Mouse (Mus musculus): ENCODE results near the gene Fam234b.

Fam234b gene

DNA sequence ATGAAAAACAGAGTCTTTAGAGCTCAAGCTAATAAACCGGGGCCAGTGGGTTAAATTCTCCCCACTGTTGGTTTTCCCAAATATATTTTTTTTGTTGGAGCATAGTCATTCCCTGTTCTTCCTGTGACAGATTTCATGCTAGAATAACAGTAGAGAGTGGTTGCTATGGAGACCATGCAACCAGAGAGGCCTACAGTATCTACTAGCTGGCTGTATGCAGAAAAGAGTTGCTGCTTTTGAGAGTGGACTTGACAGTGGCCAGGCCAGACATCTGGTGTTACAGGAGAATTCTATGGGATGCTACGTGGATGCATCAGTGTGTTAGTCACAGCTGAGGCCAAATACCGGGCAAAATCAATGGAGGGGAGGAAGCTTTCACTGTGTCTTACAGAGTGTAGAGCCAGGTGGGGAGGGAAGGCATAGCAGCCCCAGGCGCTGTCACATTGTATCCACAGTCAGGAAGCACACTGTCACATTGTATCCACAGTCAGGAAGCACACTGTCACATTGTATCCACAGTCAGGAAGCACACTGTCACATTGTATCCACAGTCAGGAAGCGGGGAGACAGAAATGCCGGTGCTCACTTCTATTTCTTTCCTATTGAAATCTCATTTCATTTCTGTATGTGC lies 26.1 kb downstream of the Fam234b start:
- in situ Hi-C loops (cut with MboI, MseI): no loop called here

DNA sequence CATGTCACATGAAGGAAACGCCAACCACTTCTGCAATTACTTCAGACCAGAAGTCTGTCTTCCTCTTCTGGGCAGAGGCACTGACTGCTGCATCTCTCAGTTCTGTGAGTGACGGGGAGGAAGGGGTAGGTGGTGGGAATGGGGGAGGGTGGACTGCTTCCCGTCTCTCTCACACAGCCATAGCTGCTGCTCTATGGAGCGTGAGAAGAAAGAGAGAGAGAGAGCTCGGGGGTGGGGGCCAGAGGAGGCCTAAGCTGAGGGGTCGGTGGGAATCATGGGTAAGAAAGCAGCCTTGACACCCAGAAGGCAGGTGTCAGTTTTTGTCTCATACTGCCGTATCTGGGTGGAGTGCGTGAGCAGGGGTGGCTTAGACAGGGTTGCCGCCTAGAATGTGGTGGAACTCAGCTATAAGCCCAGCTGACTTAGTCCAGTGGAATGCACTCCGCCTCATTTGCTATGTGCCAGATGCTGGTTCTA lies 30.7 kb downstream of the Fam234b start:
- in situ Hi-C loops (cut with MboI, MseI): no loop called here

DNA sequence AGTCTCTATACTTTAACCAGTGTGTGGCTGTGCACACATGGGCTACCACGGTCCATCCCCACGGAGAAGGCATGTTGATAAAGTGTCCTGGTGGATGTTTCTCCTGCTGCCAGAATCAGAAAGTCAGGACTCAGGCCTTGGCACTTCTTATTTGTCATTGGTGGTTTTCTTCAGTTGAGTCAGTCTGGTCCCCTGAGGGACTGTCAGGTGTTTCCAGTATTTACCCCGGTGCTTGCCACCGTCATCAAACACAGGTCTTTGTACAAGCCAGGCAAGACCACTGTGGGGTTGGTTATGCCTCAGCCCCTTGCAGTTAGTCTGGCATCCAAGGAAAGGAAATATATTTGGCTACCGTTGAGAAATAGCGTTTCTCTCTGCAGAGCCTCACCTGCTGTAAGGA lies 32.8 kb downstream of the Fam234b start:
- in situ Hi-C loops (cut with MboI, MseI): loop anchor here in 1 of 2 experiments (10.0 kb wide), 1 partner anchor 1564 kb away; no protein-coding TSS in a partner anchor

DNA sequence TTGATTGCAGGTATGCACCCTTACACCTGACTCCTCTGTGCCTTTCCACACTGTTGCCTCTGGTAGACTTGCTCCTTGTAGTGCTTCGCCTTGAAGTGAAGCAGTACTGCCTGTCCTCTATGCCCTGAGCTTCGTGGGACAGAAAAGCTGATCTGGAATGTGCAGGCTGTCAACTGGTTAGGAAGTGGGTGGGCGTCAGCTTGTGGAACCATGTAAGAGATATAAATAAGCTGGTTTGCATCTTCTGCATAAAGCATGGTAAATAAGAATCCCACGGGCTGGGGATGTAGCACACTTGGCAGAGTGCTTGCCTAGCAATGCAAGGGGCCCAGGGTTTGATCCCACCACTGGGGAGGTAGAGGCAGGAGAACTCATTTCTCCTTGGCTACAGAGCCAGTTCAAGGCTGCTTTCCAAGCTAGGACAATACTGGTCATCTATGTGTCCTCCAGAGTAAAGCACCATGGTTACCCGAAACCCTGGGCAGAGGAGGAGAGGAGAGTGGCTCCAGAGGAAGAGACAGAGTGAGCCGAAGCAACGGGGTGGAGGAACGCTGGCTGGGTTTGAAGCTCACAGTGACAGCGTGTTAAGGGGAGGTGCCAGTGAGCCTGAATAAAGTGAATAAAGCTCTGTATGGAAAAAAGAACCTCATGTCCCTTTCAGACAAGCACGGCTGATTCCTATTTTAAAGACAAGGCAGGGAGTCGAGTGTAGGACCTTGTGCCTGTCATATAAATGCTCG lies 34.8 kb downstream of the Fam234b start:
- in situ Hi-C loops (cut with MboI, MseI): loop anchor here in 1 of 2 experiments (10.0 kb wide), 1 partner anchor 1562 kb away; no protein-coding TSS in a partner anchor

DNA sequence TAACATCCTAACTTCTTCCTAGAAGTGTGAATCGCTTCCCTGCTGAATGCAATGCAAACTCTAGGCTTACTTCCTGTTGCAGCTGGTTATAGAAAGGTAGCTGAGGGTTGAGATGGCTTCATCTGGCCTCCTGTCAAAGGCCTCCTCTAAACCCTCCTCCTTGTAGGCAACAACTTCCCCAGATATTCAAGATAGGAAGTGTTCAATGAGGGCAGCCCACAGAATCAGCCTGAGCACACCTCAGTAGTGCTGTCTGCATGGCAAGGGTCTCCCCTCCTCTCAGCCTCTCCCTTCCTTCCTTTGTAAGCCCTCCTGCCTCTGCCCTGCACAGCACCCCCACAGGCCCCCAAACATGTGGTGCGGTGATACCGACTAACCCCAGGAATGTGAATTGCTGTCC lies 38.0 kb downstream of the Fam234b start:
- in situ Hi-C loops (cut with MboI, MseI): loop anchor here (5.0 to 10.0 kb wide), 2 partner anchors 83 to 1559 kb away; no protein-coding TSS in a partner anchor

DNA sequence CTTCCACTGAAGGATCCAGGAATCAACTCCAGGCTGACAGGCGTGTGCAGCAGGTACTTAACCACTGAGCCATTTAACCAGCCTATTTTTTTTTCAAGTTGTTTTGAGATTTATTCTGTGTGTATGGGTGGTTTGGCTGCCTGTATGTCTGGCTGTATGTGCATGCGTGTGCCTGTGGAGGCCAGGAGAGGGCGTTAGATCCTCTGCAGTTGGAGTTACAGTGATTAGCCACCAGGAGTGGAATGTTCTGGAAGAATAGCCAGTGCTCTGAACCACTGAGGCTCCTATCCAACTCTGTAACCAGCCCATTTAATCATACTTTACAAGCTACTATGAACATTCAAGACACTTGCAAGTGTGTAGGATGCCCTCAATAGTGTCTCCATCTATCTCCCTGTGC lies 38.8 kb downstream of the Fam234b start:
- in situ Hi-C loops (cut with MboI, MseI): loop anchor here (5.0 to 10.0 kb wide), 2 partner anchors 84 to 1558 kb away; no protein-coding TSS in a partner anchor

DNA sequence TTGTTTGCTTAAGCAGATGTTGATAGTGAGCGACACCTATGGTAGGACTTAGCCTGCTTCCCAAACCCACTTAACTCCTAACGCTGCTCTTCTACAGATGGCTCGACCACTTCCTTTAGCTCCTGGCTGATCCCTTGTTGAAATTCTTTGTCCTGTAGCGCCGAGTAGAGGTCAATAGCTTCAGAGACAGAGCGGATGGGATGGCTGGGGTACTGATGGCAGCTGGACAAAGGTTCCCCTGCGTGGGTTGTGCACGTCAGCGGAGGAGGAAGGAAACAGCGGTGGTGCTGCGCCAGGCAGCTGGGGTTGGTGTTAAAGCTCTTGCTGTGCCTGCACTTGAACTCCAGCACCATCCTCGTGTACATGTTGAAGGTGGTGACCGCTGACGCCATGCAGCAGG lies 39.5 kb downstream of the Fam234b start:
- in situ Hi-C loops (cut with MboI, MseI): loop anchor here (5.0 to 10.0 kb wide), 2 partner anchors 85 to 1557 kb away; no protein-coding TSS in a partner anchor

DNA sequence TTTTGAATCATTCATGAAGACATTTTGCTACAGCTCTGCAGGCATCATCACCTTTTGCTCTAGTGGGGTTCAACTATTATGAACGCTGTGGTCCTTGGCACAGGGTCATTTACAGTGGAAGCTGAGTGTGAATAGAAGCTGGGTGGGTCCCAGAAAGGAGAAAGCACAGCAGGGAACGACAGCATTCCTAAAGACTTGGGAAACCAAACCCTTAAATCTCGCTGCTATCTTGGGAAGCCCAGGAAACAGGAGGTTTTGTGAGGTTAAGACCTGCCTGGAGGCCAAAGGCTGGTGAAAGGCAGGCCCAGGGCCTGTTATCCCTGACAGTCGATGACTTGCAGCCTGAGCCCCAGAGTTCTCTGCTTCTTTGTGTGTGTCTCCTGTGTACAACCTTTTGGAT lies 40.4 kb downstream of the Fam234b start:
- in situ Hi-C loops (cut with MboI, MseI): loop anchor here (5.0 to 10.0 kb wide), 2 partner anchors 86 to 1557 kb away; no protein-coding TSS in a partner anchor

DNA sequence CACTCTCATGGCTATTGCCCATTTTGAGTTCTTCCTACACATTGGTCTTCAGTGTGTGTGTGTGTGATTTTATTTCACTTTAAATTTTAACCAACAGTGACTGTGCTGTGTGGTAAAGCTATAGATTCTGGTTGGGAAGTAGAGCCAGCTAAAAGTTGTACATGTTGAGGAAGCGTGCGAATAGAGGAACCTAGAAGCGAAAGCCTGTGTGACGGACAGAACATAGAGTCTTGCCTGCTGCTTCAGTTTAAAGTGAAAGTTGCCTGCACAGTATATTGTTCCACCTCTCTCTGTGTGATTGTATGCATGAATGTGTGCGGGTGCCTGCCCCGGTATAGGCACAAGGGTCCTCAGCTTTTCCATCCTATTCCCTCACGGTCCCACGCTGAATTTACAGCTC lies 42.6 kb downstream of the Fam234b start:
- in situ Hi-C loops (cut with MboI, MseI): no loop called here

DNA sequence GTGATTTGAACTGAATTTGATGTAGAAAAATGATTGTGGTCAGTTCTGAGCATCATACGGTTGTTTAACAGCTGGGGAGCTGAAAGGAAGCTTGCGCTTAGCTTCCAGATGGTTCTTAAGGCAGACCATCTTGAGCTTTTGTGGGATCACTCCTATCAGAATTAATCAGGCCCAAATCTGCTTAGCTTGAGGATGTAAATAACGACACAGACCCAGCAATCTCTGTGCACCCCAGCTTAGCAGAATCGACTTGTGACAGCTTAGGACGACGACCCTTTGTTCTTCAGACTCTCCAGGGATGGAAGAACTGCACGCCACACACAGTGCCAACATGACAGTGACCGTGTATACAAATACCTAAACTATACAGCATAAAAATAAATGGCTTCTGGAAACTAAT lies 47.8 kb downstream of the Fam234b start:
- in situ Hi-C loops (cut with MboI, MseI): loop anchor here (5.0 kb wide), 3 partner anchors 93 to 582 kb away; no protein-coding TSS in a partner anchor

DNA sequence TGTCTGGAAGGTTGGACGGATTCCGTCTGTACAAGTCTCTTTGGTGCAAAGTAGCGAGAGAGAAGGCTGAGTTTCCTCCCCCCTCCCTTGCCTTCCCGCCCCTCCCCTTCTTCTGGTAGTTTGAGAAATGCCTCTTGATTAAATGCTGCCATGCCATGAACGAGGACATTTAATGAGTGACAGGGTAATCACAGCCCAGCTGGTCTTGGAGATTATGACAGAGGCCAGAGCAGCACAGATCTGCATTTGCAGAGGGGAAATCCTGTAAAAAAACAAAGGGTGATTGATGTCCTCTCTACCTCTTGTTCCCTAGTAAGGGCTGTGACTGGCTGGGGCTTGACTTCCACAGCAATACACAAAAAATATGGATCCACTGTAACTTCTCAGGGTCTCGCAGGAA lies 50.1 kb downstream of the Fam234b start:
- in situ Hi-C loops (cut with MboI, MseI): loop anchor here (5.0 kb wide), 3 partner anchors 96 to 579 kb away; no protein-coding TSS in a partner anchor

DNA sequence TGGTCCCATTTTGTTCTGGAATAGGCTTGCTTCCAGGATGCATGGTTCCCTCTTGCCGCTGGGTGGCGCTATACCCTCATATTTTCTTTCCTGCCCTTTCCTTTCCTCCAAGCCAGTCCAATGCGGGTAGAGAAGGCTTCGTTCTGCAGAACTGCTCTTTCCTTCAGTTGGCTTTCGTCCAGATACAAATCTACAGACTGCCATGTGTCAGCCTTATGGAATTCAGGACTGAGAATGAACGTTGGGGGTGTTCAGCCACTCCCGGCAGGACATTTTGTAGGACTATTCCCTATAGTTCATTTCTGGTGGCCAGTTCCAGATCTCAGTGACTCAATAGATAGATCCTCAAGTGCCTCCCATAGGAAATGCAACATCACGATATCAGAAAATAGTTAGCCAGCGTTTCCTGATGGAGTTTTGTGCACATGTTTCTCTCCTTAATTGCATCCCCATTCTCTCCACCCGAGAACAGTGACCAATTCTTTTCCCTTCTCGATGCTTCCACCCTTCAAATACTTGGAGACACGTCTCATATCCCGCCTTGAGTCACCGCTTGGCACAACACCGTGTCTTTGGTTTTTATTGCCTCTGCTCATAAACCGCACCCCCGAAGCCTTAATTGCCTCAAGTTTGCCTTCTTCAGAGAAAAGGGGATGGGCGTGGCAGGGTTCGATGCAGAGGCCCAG lies 52.2 kb downstream of the Fam234b start:
- in situ Hi-C loops (cut with MboI, MseI): loop anchor here (5.0 kb wide), 3 partner anchors 98 to 577 kb away; no protein-coding TSS in a partner anchor

DNA sequence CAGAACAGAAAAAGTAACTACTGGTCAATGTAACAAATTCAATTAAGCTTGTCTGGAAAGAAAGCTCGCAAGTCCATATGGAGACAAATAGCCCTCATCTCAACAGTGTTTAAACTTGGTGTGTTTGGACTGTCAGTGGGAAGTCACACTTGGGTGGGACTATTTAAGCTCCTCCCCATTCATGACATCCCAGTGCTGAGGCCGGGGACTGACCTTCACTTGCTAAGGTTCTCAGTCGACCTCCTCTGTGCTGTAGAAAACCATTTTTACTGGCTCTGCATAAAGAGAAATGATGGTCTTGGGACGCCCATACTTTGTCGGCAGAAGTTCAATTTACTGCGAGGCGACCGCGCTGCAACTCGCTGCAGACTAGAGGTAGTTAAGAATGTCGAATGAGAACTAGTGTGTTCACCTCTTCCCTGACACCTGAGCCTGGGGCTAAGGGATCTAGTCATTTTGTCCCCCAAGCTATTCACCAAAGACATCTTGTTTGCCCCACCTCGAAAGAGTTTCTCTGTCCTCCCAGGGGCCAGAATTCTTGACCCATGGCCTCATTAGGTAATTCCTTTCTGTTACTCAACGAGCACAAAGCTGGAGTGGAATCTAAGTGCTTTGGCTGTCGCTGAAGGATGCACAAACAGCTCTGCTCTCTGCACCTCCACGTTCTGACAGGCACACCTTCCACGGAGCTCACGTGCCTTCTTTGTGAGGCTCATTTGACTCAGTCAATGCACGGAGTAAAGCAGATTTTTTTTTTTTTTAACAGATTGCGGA lies 53.3 kb downstream of the Fam234b start:
- in situ Hi-C loops (cut with MboI, MseI): loop anchor here in 1 of 2 experiments (5.0 kb wide), 1 partner anchor 126 kb away; no protein-coding TSS in a partner anchor

DNA sequence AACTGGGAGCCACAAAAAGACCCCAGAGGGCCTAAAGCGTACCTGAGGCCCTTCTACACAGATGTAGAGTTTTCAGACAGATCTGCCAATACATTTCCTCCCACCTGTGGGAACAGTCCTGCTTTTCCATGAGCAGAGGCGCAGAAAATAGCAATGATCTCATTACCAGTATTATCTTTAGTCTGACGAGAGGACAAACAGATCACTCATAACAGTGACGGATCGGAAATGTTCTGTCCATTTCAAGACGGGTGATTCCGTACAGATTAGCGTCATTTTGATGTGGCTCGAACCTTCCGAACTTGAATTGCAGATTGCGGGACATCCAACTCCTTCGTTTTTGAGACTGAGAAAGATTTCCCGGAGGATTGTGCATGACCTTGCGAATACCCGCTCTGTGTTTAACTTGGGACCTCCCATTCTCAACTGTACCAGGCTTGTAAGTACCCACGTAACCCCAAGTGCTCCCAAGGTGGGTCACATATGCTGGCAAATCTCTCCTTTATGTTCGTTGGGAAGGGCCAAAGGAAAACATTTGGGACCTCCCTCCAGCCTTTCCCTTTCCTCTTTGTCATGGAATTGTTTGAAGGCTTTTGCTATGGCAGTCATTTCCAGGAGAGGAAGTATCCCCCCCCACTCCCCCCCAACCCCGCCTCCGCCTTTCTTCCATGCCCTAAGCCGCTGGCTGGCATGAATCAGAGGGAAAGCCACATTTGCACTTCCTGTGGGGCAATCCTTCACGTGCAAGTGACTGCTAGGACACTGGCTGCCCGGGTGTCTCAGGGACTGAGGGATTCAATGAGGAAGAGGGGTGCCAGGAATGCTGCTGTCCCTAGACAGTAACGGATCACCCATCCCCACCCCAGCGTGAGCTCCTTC lies 54.3 kb downstream of the Fam234b start:
- in situ Hi-C loops (cut with MboI, MseI): loop anchor here in 1 of 2 experiments (5.0 kb wide), 1 partner anchor 125 kb away; no protein-coding TSS in a partner anchor

DNA sequence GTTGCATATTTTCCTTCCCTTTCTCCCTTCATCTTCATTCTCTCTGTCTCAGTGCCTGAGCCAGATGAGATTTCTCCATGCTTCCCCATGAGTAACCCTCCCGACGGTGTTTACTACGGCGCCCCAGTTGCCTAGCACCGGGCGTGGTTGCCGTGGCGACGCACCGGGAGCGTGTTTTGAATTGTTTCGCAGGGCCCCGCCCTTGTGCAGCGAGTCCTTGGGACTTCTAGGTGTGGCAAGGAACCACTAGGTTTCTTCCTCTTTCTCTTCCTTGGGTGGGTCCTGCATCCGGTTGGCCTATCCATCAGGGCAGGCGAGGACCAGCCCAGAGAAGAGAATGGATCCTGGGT lies 54.9 kb downstream of the Fam234b start:
- in situ Hi-C loops (cut with MboI, MseI): loop anchor here in 1 of 2 experiments (5.0 kb wide), 1 partner anchor 125 kb away; no protein-coding TSS in a partner anchor

DNA sequence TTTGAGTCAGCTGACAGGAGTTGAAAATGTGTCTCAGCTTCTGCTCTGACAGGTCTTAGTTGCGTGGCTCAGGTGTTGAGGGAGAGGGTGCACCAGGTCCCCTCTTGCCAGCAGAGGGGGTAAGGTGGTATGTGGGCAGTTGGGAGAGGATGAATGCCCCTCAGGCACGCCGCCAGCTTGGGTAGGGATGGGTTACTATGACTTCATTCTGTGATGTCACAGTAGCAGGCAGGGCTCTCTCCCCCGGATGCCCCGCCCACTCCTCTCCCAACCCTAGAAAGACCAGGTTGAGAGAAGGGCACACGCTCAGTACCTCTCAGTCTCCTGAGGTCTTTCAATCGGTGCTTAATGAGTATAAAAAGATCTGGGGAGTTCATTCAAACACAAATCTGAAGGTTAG lies 56.4 kb downstream of the Fam234b start, which contains the start of gene Gsg1:
TSS of gene Gsg1 (minus strand) at position 199 of the 400 bp plus-strand sequence.
- in situ Hi-C loops (cut with MboI, MseI): loop anchor here in 1 of 2 experiments (5.0 kb wide), 1 partner anchor 123 kb away; no protein-coding TSS in a partner anchor

DNA sequence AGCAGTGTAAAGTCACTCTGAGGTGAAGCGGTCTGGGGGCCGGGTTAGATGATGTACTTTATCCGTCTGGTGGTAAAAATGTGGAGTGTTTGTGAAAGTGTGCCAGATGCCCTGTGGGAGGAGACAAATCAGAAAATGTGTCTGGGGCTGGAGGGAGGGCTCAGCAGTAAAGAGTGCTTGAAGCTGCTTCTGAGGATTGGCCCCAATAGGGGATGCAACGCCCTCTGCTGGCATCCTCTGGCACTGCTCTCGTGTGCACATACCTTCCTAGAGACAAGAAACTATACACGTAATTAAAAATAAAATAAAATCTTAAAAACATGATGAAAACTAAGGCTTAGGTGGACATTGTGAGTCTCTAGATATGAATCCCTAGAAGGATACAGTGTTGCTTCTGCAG lies 62.7 kb downstream of the Fam234b start:
- in situ Hi-C loops (cut with MboI, MseI): no loop called here

DNA sequence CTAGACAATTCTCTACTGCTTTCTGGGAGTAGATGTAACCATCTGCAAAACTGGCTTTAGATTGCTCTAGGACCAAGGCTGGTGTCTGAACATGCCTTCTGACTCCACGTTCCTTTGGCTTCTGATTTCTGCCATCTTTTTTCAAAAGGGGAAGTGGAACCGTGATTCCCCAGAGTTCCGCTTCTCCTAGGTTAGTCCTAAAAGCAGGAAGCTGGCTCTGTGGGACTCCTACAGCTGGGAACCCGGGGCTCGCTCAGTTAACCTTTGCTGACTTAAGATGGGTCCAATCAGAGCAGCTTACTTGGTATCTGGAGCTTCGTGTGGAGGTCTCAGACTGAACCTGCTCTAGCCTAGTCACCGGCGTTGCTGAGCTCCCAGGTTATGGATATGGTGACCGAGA lies 63.3 kb downstream of the Fam234b start:
- in situ Hi-C loops (cut with MboI, MseI): no loop called here

DNA sequence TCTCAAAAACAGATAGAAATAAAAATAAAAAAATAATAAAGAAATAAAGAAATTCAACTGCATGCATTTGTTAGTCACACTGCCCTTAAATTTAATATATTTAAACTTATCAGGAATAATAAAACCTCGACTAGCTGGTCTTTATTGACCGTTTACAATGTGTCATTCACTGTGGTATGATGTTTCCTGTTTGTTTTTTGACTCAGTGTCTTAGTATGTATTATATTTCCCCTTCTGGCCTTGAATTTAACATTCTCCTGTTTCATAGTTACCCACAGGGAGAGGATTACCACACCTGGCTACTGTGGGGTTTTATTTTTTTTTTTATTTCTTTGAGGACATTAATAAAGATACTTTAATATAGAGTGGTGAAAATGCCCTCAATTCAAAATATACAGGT lies 64.8 kb downstream of the Fam234b start:
- in situ Hi-C loops (cut with MboI, MseI): no loop called here

DNA sequence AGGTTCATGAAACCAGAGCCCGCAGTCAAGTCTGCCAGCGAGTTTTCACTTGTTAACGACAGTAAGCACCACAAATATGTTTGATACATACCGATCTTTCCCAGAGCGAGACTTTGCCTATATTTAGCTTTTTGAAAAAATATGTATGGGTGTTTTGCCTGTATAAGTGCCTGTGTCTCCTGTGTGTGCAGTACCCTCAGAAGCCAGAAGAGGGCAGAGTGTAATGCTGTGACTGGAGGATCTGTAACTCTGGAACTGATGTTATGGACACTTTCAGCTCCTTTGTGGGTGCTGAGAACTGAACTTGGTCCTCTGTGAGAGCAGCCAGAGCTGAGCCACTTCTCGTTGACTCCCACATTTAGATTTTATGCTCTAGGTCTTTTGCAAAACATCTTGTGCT lies 66.4 kb downstream of the Fam234b start:
- in situ Hi-C loops (cut with MboI, MseI): no loop called here

All from T-helper 17 cell (primary cell).